Mouse (Mus musculus) small intestine, adult 2 months (tissue): ENCODE data around the gene Klk8. TPM values are rescaled to one million over a fixed set of nuclear protein-coding genes. Genes with fewer than 3 reads are reported as not detected.
A peak's percentile ranks its signal among the peaks of the same experiment; 100 is the strongest.

Experiments used
- H3K27ac ChIP-seq: fragments of 200-500 bp; 2 replicates; pipeline ENCODE4 v1.5.1; 2012; ENCODE audit warnings: low read depth, low read length, control low read depth, inconsistent platforms; ENCODE audit not compliant: insufficient read depth
- H3K27me3 ChIP-seq: fragments of 200-500 bp; 2 replicates; pipeline ENCODE4 v1.6.1; 2012; ENCODE audit warnings: mild to moderate bottlenecking, moderate library complexity, low read length, inconsistent platforms; ENCODE audit not compliant: control insufficient read depth, insufficient read depth
- H3K36me3 ChIP-seq: fragments of 200-500 bp; 2 replicates; pipeline ENCODE4 v1.6.1; 2012; ENCODE audit warnings: mild to moderate bottlenecking, low read length, control low read depth, inconsistent platforms; ENCODE audit not compliant: control insufficient read depth, insufficient read depth
- H3K4me1 ChIP-seq: fragments of 200-500 bp; 2 replicates; pipeline ENCODE4 v1.6.1; 2012; ENCODE audit warnings: low read length, inconsistent platforms, mixed read lengths; ENCODE audit not compliant: control insufficient read depth, insufficient read depth, insufficient read length
- H3K4me3 ChIP-seq: fragments of 200-500 bp; 2 replicates; pipeline ENCODE4 v1.5.1; 2012; ENCODE audit warnings: low read depth, mild to moderate bottlenecking, control low read depth, inconsistent platforms, low read length, moderate library complexity
- CTCF ChIP-seq: fragments of 200-500 bp; IDR thresholded peaks from 2 replicates; pipeline ENCODE4 v1.5.1; 2012; ENCODE audit warnings: low read depth, mild to moderate bottlenecking, control low read depth, inconsistent platforms, low read length, moderate library complexity, mixed read lengths; ENCODE audit not compliant: insufficient replicate concordance, insufficient read length; ENCODE audit errors: extremely low read depth
- POLR2A ChIP-seq: fragments of 200-500 bp; IDR thresholded peaks from 2 replicates; pipeline ENCODE4 v1.6.1; 2012; ENCODE audit warnings: low read depth, mild to moderate bottlenecking, control low read depth, inconsistent platforms, low read length, moderate library complexity
- WGBS: fragments of 180-500 bp; shearing (Covaris S2); methylation state at CpG from one replicate; pipeline ENCODE4 v1.1.7; 2018; 5-methylcytosine and 5-hydroxymethylcytosine counted together
- polyA plus RNA-seq: library from polyadenylated mRNA; depleted of rRNA; stranded (reverse); fragments of >200 nt; gene quantifications from 2 replicates; pipeline ENCODE4 v1.2.3, GENCODE M21; 2012

Klk8 gene
- polyA plus RNA-seq, 1 experiment = 3.6 TPM

GRCm38 (mm10) chr7:43778176-43778970 lies 19.0 kb upstream of the Klk8 start:
- Histone ChIP-seq H3K4me3 (no peak overlapping the region), H3K27ac (no peak overlapping the region), H3K27me3 (no peaks in the 10 kb centered on the region), H3K36me3 (no peaks in the 10 kb centered on the region), H3K4me1 (0 out of 2 replicates have a peak, but pooled peaks cover 2% of the 10 kb centered on the region)
- TF ChIP-seq CTCF = no peak
- no peak for TF ChIP-seq POLR2A
- WGBS = 90% methylated on average over 10 of the region's 10 CpGs

- Histone ChIP-seq H3K27ac (no peak overlapping the region), H3K4me1 (0 out of 2 replicates have a peak, but pooled peaks cover 2% of the 10 kb centered on the region), H3K36me3 (no peaks in the 10 kb centered on the region), H3K4me3 (no peak overlapping the region), H3K27me3 (no peaks in the 10 kb centered on the region)
- TF ChIP-seq POLR2A (no peak), CTCF (no peak)
- WGBS = 42% methylated on average over 6 of the region's 6 CpGs
These were observed 17.1 kb upstream of the Klk8 start for GRCm38 (mm10) chr7:43780241-43780640.

- no peak within 1 kb of the TSS for H3K4me3 ChIP-seq
- 22% methylated on average over 5 of the region's 5 CpGs for WGBS
- TF ChIP-seq POLR2A = no peak
- TF ChIP-seq CTCF = no peak
- H3K36me3 ChIP-seq = no peaks in the 10 kb centered on the region
- H3K27ac ChIP-seq = no peak within 1 kb of the TSS
- 0 out of 2 replicates have a peak, but pooled peaks cover 2% of the 10 kb centered on the region for H3K4me1 ChIP-seq
- H3K27me3 ChIP-seq = no peaks in the 10 kb centered on the region
These were observed 16.6 kb upstream of the Klk8 start, which contains the start of gene Klk10 for GRCm38 (mm10) chr7:43780746-43781145. Gene Klk10, plus strand, starts transcription at chr7:43781035.

DNA sequence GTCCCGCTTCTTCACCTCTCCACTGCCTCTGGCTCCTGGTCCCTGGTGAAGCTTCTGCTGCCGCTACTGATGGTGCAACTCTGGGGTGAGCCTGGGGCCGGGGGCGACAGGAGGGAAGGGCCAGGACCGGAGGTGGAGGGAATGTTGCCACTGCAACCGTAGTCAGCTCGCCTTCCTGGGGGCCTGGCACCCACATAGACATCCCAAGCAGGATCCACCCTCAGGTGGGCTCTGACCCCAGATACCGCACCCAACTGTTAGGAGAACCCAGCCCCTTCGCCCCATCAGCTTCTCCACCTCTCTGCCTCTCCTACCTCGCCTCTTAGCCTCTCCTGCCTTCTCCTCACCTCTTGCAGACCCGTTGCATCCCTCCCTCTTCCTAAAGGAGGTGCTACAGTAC lies 15.8 kb upstream of the Klk8 start:
- Histone ChIP-seq H3K27me3 (no peaks in the 10 kb centered on the region), H3K36me3 (no peaks in the 10 kb centered on the region), H3K4me1 (0 out of 2 replicates have a peak, but pooled peaks cover 2% of the 10 kb centered on the region), H3K27ac (no peak overlapping the region), H3K4me3 (no peak overlapping the region)
- 89% methylated on average over 11 of the region's 11 CpGs for WGBS
- TF ChIP-seq POLR2A (no peak), CTCF (no peak)

DNA sequence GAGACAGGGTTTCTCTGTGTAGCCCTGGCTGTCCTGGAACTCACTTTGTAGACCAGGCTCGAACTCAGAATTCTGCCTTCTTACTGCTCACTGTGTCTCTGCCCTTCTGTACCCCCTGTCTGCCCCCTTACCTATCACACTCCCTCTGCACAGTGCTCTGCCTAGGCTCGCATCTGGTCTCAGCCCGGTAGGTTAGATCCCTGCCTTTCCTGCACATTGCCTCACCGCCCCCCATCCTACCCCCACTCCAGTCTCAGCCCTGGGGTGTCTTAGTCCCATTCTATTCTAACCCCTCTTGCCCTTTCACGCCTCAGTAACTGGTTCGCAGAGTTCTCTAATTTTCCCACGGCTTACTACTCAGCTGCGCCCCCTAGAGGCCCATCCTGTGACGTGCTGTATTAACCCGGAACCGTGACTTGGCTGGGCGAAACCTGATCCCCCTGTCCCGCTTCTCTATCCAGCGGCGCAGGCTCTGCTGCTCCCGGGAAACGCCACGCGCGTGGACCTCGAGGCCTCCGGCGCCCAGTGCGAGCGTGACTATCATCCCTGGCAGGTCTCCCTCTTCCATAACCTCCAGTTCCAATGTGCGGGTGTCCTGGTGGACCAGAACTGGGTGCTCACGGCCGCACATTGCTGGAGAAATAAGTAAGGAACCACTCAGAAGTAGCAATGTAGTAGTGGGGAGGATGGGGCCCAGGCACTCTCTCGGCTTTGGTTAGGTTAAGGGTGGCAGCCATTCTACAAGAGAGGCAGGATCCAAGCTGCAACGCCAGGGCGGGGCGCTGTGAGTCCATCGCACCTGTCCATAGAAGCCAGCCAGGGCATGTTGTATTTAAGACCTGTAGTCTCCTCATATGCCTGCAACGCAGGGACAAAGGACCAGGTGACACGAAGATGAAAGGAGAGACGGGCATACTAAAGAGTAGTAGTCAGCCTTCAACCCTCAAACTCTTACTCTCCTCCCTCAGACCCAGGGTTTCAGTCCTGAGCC lies 14.8 kb upstream of the Klk8 start:
- Histone ChIP-seq H3K27me3 (no peaks in the 10 kb centered on the region), H3K4me3 (peak overlapping the region; percentile 46), H3K36me3 (no peaks in the 10 kb centered on the region), H3K27ac (no peak overlapping the region), H3K4me1 (0 out of 2 replicates have a peak, but pooled peaks cover 2% of the 10 kb centered on the region)
- WGBS = 10% methylated on average over 36 of the region's 36 CpGs
- TF ChIP-seq POLR2A (no peak), CTCF (peak; percentile 81; the same call in 1 of the 2 replicates)

DNA sequence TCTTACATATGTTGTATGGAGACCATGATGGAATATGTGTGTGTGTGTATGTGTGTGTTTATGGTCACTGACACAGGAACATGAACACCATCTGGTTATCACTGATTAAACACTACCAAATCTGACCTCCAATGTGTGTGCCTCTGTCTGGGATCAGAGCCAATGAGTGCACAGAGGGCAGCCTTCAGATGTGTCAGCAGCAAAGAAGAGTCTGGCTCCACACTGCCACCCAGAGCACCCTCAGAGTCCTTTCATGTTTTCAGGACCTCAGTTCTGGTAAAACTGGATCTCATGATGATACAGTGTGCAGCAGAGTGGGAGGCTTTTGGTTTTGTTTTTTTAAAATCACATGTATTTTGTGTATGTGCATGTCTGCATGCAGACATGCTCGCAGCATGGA lies 12.1 kb upstream of the Klk8 start:
- H3K4me3 ChIP-seq = no peak overlapping the region
- 68% methylated on average over 1 of the region's 1 CpGs for WGBS
- TF ChIP-seq POLR2A = no peak
- TF ChIP-seq CTCF = no peak
- no peak overlapping the region for H3K27ac ChIP-seq
- no peaks in the 10 kb centered on the region for H3K36me3 ChIP-seq
- H3K27me3 ChIP-seq = no peaks in the 10 kb centered on the region
- H3K4me1 ChIP-seq = 0 out of 2 replicates have a peak, but pooled peaks cover 2% of the 10 kb centered on the region

DNA sequence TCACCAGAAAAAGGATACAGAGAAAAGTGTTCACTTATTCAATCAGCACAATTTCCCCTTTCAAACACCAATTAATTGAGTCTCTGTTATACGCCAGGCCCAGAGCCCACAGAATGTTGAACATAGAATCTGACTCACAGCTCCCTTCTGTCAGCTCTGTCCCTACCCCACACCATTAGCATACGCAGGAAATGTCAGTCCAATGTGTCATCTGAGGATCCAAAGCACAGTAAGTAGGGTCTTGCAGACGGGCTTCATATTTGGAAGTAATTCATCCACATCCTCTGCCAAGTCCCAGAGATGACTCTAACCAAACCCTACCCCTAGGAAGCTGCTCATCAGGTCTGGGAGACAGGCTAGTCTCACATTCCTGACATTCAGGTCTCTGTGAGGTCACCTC lies 9.3 kb upstream of the Klk8 start:
- 81% methylated on average over 3 of the region's 3 CpGs for WGBS
- Histone ChIP-seq H3K27me3 (no peaks in the 10 kb centered on the region), H3K4me3 (no peak overlapping the region), H3K27ac (no peak overlapping the region), H3K4me1 (no peaks in the 10 kb centered on the region), H3K36me3 (no peaks in the 10 kb centered on the region)
- no peak for TF ChIP-seq CTCF
- TF ChIP-seq POLR2A = no peak
